Mouse (Mus musculus) T-helper 2 cell (primary cell): Measurements from ENCODE around the gene Efhd1.

ENCODE experiments used
- in situ Hi-C: fragments of 300-600 bp; cut with MboI, MseI; formaldehyde crosslinking; loops from one replicate; pipeline ENCODE4 v1.15.1; 2025; ENCODE audit warnings: high pct_unique_total_duplicates

Efhd1 gene

DNA sequence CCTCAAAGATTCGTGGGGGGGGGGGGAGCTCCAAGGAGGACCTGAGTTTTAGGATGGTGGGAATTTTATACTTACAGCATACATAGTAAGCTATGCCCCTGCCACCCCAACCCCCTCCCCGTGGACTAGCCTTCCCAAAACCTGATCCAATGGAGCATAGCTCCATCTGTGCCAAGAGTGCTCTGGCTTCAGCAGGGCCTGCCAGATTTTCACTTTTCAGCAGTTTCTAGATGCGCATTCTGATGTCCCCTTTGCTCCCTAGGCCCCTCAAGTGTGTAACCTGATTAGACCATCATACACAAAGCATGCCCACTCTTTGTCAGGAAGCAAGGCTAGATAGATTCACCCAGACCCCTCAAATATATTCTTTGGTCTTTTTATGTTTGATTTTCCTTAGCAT, 6.0 kb downstream of the Efhd1 start:
- in situ Hi-C loops = no loop called here

DNA sequence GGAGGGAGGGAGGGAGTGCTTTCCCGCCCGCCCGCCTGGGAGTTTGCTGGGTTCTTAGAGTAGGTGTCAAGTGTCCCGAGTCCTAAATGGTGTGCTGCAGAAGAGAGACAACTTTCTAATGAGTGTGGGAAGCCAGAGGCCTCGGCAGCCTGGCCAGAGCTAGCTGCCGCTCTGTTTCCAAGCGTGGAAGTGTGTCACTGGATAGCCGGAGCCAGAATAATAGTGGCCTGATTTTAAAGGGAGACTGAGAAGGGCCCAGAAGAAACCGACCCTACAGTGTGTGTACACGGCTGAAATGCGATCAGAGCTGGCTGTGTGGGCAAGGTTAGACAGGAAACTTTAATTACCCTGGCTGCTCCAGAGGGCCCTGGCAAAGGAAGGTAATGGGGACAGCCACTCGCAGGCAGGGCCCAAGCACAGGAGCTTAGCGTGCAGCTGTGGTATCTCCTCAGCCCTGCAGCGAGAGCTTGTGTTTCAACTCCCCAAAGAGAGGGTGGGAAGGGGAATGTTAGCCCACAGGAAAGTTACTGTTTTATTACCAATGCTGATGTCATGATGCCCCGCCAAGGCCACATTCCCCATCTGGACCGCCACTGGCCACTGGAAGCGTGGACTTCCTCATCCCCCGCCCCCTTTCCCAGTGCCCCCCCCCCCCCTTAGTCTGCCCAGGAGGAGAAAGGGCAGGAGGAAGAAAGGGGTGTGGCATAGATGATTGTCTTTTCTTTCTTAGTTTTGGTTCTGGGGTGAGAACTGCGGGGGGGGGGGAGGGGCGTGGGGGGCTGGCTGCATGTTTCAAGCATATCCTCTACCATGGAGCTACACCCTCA, 6.7 kb downstream of the Efhd1 start:
- in situ Hi-C loops = no loop called here

DNA sequence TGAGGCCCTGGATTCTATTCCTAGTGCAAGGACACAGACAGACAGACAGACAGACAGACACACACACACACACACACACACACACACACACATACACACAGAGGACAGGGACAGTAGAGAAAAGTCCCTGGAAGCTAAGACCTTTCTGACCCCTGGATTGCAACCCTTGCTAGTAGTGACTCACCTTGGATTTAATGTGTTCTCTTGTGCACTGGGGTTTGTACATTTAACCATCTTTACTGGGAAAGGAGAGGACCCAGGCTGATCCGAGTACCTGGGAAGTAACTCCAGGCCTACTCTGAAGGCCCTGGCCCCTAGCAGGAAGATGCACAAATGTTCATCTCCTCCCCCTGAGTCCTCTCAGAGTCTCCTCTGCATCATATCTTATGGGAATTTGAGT, 7.4 kb downstream of the Efhd1 start:
- in situ Hi-C loops = no loop called here

DNA sequence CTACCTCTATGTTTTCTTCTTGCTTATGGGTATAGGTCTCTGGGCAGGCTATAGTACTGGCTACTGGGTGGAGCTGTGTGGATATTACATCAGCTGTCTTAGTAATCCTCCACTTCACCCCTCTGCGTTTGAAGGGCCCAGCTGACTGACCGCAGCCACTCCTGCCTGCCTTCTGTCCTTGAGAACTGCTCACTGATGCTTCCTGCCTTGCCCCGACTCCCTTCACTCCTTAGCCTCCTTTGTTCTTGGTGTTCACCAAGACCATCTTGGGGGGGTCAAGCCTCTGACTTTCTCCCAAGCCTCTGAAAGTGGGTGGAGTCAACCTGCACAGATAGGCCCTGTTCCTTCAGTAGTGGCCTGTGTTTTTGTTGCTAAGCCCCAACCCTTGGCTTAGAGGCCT, 8.3 kb downstream of the Efhd1 start:
- in situ Hi-C loops = no loop called here

DNA sequence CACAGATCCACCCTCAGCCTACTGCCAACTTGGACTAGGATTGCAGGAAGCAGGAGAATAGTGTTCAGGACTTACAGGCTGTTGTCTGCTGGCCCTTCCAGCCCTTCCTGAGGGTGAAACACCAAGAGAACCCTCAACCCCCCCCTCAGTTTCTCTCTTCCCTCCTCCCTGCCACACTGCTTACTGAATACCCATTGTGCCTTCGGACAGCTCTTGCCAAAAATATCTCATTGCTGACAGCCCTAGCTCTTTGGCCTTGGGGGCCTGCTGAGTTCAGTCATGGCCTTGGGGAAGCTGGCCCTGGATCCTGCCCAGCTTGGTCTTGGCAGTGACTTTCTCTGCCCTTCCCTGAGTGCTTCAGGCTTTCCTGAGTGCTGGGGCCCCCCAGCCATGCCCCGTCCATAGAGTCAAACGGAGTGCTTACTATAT, 9.4 kb downstream of the Efhd1 start:
- in situ Hi-C loops = no loop called here

DNA sequence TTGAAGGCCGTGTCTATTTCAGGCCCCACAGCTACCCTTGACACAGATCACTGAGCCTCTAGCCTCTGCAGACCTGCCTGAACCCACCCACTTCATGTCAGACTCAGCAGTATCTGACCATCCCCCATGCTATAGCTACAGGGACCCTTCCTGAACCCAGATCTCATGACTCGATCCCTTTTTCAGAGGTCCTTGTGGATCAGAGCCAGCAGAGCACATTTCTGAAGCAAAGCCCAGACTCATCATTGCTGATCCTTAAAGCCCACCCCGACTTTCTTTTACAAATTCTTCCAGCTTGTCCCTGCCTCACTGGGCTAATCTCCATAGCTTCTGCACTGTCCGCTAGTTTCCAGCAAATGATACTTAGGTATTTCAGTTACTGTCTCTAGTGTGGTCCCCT, 10.0 kb downstream of the Efhd1 start:
- in situ Hi-C loops = no loop called here

DNA sequence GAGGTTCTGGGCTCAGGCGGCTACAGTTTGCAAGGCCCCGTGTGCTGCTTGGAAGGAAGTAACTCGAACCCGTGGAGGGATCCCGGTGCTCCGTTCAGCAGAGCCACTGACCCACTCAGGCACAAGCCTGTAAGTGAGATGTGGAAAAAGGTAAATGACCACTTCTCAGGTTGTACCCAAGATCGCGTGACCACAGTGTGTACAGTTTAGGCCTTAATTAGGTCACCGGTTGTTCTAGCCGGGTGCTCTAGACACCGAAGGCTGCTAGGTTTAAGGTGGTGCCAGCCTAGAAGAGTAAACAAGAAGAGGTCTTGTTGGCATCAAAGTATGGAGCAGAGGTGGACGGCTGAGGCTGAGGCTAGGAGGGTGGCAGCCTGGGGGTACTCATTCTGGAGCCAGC, 11.0 kb downstream of the Efhd1 start:
- in situ Hi-C loops = no loop called here

DNA sequence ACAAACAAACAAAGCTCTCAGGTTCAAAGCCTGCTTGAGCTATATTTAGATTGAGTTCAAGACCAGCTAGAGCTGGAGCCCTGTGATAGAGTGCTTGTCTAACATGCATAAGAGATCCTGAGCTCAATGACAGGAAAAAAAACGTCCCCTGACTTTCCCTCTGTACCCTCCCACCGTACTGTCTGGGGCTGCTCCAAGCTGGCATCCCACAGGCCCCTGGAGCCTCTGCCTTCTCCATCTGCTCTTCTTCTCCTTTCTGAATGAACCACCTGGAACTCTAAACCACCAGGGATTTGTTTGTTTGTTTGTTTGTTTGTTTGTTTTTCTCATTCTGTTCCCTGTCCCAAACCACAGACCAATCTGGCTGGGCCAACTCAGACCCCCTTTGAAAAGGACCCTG, 11.9 kb downstream of the Efhd1 start:
- in situ Hi-C loops = no loop called here

DNA sequence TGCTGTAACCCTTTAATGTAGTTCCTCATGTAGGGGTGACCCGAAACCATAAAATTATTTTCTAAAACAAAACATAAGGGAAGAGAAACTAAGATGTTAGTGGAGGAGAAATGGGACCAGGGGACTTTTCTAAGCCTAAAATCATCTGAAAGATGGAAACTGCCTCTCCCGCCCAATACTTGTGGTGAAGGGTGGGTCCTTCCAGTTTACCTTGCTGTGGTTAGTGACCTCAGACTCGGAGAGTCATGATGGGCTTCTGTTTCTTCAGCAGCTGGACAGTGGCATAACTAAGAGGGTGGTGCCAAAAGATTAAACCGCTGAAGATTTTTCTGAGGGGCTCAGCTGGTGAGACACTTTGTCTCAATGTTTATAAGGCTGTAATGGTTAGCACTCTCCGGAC, 16.1 kb downstream of the Efhd1 start:
- in situ Hi-C loops = no loop called here

DNA sequence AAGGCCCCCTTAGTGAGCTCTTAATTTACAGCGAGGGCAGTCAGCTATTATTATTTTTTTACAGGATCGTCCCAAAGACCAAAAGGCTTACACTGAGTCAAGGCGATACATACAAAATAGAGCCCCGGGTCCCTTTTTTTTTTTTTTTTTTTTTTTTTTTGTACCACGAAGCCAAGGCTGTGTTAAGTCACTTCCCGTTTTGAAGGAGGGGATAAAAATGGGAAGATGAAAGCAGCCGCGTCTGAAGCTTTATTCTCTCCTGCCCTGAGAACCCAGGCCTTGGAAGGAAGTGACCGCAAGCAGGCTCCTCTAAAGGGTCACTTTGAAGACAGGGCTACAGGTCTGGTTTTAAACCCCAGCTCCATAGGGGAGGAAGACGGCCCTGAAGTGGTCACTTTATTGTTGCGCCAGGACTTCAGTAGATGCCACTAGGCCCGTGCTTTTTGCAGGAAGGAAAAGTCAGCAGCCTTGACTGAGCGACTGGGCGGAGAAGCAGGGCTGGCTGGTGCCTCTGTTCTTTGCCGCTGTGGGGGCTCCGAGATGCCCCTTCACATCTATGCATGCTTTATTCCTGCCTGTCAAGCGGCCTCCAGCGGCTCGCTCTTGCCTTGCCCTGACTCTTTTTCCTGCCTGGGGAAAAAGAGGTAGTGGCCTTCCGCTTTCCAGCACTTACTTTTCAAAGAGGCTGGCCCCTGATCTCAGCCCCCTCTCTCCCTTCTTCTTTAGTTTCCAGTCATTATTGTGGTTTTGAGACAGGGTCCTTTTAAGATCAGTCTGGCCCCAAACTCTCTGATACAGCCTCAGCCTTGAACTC, 17.6 kb downstream of the Efhd1 start:
- in situ Hi-C loops = no loop called here

DNA sequence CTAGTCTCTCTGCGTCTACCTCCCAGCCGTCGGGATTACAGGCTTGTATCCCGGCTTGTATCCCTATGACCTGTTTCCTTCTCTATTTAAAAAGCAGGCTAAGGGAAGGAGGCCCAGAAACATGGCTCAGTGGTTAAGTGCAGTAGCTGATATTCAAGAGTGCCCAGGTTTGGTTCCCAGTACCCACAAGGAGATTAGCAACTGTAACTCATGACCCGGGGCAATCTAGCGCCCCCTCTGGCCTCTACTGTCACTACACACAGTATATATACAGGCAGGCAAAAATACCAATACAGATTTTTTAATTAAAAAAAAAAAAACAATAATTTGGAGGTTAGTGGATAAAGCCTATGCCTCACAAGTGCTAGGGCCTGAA, 18.2 kb downstream of the Efhd1 start:
- in situ Hi-C loops = no loop called here

DNA sequence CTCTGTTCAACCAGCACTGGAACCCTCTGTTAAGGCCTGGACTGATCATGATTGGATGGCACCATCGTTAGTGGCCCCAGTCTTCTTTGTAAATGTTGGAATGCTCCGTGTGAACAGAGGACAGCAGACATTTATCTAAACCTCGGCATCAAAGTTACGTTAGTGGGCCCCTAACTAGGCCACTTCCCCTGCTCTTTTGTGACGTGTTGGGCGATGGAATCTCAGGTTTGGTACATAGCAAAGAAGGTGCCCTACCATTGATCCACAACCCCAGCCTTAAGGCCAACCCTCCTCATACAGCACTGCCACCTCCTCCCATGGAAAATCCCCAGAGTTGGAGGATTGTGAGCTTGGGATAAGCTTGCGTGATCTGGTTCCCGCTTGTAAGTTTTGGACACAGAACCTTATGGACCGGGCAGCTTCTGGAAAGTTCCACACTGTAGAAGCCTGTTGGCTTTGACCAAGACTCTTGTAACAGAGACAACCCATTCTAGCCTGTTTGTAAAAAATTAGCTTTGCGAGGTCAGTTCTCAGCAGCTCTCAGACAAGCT, 19.3 kb downstream of the Efhd1 start:
- in situ Hi-C loops = no loop called here

DNA sequence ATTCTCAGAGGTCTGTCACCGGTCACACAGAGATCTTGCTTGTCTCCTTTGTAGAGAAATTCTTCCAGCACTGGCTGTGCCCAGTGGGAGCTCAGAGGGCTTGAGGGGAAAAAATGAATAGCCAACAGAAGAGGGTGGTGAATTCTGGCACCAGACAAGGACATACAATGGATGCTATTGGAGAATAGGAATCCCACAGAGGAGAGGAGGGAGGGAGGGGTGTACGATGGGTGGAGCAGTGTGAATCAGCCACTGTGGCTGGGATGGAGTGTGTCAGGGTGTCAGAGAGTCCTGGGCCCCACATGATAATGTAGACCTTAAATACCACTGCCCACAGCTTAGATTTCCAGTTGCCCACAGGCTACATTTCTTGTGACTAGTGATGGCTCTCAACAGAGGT, 22.9 kb downstream of the Efhd1 start:
- in situ Hi-C loops = no loop called here

DNA sequence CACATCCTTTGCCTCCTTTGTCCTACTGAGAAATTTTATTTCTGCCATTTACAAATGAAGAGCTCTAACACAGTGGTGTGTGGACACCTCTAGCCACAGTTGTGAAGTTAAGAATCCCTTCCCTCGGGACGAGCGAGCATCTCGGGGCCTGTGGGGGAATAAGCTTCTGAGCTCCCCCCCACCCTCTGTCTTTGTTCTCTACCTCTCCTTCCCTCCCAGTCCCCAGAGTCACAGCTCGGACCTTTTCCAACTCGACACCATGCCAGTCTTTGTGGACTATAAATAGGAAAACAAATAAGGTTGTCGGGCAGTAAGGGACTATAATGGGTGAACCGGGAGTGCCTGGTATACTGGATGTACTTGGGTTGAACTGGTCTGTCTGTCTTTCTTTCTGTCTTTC, 27.3 kb downstream of the Efhd1 start:
- in situ Hi-C loops = no loop called here

DNA sequence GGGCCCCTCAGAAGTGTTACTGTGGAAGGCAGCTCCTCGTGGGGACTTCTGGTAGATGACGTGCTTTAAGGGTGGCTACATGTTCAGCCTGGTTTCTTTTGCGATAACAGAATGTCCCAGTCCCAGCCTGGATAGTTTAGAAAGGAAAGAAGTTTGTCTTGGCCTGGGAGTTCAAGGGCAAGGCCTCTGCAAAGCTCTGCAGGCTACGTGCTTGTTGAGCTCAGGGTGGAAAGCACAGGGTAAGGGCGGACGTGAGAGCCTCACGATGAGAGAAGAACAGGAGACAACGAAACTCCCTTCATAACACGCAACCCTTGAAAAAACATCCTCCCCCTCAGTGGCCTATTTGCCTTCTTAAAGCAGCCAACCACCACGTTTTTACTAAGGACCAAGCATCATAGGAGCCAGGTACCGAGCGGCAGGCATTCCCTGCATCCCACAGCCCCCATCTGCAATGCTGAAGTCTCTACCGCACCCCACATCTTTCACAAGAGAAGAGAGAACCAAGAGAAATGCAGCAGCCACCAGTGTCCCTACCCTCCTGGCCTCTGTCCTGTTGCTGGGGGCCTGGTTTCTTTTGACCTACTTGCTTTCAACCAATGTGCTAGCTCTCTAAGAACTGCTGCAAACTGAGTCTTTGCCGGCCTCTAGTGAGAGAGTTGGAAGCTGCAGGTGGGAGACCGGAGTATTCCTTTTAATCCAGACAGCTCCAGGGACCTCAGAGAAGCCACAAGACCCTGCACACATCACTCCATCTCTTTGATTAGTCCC, 28.4 kb downstream of the Efhd1 start:
- in situ Hi-C loops = no loop called here

DNA sequence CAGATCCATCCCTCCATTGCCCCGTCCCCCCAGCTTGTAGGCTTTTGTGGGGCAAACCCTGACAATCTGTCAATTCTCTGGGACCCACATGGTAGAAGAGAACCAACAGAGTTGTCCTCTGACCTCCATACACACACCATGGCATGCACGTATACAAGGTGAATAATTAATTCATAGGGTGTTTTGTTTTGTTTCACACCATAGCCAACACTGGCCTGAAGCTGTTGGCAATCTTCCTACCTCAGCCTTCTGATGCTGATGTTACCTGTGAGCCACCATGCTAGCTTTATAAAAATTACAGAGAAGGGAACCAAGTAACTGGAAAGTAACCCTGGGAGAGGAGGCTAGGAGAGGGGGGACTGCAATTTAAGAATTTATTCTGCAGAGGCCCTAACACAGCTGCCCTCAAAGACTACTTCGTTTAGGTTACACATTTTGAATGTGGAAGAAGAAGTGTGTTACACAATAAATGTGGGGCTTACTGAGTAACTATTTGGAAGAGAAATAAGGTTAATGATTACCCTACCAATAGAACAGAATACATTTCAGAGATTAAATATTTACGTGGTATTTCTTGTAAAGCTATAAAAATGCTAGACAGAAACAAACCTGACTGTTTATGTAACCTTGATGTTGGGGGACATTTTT, 30.0 kb downstream of the Efhd1 start:
- in situ Hi-C loops = no loop called here

DNA sequence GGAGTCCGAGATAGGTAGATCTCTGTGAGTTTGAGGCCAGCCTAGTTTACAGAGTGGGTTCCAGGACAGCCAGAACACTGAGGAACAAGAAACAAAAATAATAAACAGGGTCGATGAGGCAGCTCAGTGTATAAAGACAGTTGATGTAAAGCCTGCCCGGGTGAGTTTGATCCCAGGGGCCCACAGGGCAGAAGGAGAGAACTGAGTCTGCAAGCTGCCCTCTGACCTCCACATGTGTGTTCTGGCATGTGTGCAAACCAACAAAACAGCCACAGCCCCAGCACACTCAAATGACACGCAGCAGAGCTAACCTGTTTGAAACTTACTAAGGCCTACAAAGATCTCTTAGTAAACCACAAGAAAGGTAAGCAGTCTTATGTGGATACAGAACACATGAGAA, 30.8 kb downstream of the Efhd1 start:
- in situ Hi-C loops = no loop called here

DNA sequence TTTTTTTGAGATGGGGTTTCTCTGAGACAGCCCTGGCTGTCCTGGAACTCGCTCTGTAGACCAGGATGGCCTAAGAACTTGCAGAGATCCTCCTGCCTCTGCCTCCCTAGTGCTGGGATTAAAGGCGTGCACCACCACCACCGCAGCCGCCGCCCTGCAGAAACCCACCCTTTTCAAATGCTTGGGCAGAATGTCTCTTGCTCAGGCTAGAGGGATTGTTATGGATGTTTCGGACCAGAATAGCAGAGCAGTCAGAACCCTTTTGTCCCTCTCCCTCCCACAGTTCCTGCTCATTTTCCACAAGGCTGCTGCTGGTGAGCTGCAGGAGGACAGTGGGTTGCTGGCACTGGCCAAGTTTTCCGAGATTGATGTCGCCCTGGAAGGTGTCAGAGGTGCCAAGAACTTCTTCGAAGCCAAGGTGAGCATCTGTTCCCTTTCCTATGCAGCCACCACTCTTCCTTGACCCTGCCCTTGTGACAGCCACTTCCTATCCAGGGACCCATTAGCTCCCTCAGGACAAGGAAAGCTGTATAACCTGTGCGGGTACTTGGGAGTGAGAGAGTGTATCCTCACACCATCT, 33.3 kb downstream of the Efhd1 start:
- in situ Hi-C loops = no loop called here

DNA sequence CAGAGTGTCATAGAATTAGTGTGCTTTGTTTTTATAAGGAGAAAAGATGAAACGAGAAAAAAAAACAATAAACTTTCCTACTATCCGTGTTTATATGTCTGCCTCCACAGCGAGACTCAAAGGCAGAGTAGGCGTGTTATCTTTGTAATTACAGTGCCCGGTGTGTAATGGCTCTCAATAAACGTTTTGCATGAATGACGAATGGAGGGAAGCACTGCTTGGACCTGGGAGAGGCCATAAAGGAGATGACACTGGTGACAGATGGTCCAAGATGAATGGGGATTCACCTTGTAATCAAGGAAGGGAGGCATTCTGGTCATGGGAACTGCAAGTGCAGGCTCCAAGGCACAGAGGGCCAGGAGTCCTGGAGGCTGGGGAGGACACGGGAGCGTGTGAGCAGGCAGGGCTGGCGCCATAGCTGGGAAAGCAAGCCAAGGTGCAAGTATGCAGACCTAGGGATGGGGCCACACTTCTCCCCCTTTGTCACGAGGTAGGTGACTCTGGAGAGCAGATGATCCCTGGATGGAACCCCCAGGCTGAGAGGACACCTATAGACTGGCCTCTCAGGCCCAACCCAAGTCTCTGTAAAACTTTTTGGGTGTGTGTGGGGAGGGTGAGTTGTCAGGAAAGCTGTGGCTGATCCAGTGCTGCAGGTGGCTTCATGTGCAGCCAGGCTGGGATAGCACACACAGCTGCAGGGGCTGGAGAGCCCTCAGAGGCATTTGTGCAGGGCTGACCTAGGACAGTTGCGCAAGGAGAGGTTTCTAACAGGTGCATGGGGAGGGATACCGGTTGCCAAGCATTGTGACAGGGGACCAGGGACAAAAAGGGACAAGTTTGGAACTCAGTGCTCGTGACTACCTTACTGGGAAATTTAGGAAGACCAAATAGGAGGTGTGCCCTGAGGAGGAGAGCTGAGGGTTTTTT, 36.5 kb downstream of the Efhd1 start:
- in situ Hi-C loops = no loop called here

DNA sequence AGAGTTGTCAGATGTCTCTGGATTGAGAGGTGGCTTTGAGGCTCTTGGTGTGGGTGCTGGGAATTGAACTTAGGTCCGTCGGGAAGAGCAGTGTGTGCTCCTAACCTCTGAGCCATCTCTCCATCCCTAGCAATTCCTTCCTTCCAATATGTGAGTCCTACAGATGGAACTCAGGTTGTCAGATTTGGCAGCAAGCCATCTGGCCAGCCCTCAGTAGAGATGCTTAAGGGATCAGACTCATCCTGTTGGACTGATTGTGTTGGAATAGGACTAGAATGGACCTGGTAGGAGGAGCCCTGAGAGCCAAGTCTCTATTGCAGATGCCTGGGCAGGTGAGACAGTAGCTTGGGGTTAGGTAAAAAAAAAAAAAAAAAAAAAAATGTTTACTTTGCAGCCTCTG, 37.8 kb downstream of the Efhd1 start:
- in situ Hi-C loops = no loop called here
